Mouse (Mus musculus) gastrocnemius, postnatal 36 days (tissue): ENCODE measurements around the gene Commd1. TPM values are rescaled to one million over a fixed set of nuclear protein-coding genes. Genes with fewer than 3 reads are reported as not detected.

ENCODE experiments used
- DNase-seq, 2 experiments: peaks; one replicate each; pipeline ENCODE4 v3.0.0; 2022
- intact Hi-C: fragments of 180-260 bp; cut with DNase I; formaldehyde crosslinking; loops from one replicate; pipeline ENCODE4 v1.15.1; 2025
- total RNA-seq, 2 experiments: library from RNA; stranded (reverse); gene quantifications; 2 replicates each; pipeline ENCODE4 v1.2.3; 2021

The Commd1 gene
- total RNA-seq, 2 experiments from 2014 or later: 97.4 to 102 TPM

DNA sequence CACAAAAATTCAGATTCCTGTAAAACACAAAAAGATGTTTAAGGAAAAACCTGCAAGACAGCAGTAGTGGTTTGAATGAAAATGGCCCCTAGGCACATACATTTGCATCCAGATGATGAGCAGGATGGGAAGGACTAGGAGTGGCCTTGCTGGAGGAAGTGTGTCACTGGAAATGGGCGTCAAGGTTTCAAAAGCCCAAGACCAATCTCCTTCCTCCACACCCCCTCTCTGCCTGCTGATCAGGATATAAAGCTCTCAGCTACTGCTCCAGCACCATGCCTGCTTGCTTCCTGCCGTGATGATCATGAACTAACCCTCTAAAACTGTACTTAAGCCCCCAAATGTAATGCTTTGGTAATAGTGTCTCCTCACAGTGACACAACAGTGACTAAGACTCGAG lies 82.1 kb downstream of the Commd1 start:
- intact Hi-C loops: no loop called here
- DNase-seq: no peak

DNA sequence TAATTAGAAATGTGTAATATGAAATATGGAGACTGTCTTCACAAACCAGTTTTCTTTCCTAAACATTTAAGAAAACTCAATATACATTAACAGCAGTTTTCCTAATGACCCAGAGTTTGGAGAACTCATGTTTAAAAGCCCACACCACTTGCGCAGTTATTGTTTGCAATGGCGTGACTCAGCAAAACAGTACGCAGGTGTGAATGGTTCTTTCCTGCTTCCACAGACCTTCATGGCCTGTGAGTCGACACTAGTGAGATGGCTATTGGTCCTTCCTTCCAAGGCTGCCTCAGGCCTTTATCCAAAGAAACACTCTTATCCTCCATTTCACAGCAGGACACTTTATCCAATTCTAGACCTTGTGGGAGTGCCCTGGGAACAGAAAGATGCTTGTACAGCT lies 84.5 kb downstream of the Commd1 start:
- intact Hi-C loops: no loop called here
- DNase-seq: no peak

DNA sequence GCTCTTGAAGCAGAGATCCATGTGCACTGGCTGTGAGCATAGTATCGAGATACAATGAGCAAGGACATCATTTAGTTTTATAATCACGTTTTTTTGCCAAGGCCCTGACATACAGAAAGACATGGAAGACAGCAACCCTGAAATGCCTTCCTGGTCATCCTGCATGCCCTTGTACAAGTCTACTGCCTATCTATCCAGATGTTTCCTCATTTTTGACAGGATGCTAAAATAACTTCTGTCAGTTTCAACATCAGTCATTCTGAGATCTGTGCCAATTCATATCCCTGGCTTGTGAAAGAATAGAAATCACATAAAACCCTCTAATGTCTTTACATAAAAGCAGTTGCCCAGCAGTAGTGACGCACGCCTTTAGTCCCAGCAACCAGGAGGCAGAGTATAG lies 85.1 kb downstream of the Commd1 start:
- intact Hi-C loops: no loop called here
- no peak for DNase-seq

GRCm38 (mm10) chr11:22893075-22893474 lies 89.1 kb downstream of the Commd1 start:
- no peak for DNase-seq
- intact Hi-C loops: no loop called here

- intact Hi-C loops: no loop called here
These were observed 89.7 kb downstream of the Commd1 start for GRCm38 (mm10) chr11:22892466-22892865.

GRCm38 (mm10) chr11:22891876-22892275 lies 90.3 kb downstream of the Commd1 start:
- intact Hi-C loops: no loop called here
- no peak for DNase-seq

More at GRCm38 (mm10) chr11:22892466-22892865, 89.7 kb downstream of the Commd1 start:
- DNase-seq: no peak

GRCm38 (mm10) chr11:22891242-22891641 lies 90.9 kb downstream of the Commd1 start:
- intact Hi-C loops: no loop called here
- no peak for DNase-seq

- no peak for DNase-seq
- intact Hi-C loops: no loop called here
These were observed 93.0 kb downstream of the Commd1 start for GRCm38 (mm10) chr11:22889224-22889623.

GRCm38 (mm10) chr11:22886991-22887390 lies 95.2 kb downstream of the Commd1 start:
- intact Hi-C loops: no loop called here
- no peak for DNase-seq

- no peak for DNase-seq
- intact Hi-C loops: no loop called here
These were observed 96.8 kb downstream of the Commd1 start for GRCm38 (mm10) chr11:22885350-22885749.

- DNase-seq: no peak
- intact Hi-C loops: no loop called here
These were observed 98.5 kb downstream of the Commd1 start for GRCm38 (mm10) chr11:22883676-22884075.

DNA sequence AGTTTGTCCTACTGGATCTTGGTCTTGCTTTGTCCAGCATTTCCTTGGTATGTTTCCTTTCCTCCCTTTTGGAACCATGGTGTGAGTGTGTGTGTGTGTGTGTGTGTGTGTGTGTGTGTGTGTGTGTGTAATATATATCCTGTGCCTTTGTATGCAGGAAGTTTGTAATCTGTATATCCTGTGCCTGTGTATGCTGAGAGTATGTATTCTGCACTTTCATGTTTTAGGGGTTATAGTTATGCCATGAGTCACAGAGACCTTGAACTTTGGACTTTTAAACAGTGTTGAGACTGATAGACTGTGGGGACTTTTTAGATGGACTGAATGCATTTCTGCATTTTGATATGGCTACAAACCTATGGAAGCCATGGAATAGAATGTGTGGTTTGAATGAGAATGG lies 99.3 kb downstream of the Commd1 start:
- intact Hi-C loops: no loop called here
- DNase-seq: no peak

DNA sequence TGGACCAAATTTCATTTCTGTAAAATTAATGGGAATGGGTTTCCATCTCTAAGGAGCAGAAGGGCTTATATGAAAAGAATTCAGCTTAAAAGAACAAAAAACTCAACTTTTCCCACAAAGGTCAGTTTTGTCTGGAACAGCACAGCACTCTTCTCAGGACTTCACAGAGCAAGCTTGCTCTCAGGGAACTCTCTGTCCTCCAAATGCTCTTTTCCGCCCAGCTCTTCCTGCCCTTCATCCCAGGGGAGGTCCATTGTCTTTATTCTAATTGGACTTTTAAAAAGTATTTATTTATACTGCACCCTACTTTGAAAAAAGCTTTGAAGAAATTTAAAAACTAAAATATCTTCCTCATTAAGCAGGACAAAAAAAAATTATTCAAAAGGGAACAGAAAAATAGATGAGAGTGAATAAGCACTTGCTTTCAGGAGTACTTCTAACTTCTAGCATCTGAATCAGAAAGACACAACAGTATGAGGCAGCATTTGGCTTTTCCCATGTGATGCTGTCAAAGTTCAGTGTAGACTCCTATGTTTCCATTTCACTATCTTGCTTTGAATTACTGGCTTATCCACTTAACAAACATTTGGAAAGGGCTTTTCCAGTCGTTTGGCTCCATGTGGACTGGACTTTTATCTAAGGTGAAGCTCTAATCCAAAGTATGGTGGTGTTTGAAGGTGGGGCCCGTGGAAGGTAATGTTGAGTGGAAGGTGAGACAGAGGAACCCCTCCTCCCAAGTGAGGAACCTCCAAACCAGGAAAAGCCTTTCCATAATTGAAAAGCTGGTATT lies 101.6 kb downstream of the Commd1 start:
- no peak for DNase-seq
- intact Hi-C loops: no loop called here

DNA sequence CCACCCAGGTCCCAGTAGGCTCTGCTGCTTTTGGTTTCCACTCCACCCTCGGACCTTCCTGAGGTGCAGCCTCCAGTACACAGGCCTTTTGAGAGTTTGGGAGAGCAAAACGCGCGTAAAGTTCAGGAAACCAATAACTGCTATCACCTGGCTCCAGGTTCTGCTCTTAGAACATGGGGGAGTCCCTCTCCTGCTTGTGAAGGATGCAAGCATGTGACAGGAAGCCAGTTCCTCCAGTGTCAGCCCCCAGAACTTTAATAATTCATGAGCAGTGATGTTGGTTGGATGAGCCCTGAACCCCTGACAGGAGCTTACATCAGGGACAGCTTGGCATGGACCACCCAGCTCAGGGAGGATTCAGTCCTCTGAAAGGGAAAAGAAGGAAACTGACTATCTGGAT lies 102.5 kb downstream of the Commd1 start:
- intact Hi-C loops: no loop called here
- DNase-seq: no peak

DNA sequence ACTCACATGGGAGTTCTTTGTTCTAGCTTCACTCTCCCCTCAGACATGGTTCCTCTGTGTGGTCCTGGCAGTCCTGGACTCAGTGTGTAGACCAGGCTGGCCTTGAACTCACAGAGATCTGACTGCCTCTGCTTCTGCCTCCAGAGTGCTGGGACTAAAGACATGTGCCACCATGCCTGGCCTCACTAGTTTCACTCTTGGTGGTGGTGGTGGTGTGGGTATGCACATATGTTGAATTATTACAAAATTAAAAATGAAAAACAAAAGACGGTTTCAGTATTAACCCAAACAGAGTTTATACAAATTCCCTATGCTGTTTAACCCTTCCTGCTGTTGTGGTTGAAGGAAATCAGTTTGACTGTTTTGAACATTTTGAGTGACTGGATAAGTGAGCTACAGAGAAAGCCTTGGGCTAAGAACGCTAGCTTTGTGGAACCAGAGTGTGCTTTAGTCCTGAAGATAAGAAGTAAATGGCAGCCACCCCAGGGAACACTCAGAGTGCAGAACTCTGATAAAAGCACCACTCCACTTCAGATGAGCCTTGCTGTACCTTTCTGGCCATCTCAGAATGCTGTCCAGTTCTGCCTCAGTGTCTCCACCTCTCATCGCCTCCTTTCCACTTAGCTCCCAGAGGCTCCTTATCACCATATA lies 105.4 kb downstream of the Commd1 start:
- intact Hi-C loops: no loop called here
- DNase-seq: no peak

- intact Hi-C loops: no loop called here
- no peak for DNase-seq
These were observed 106.9 kb downstream of the Commd1 start for GRCm38 (mm10) chr11:22875279-22875678.

DNA sequence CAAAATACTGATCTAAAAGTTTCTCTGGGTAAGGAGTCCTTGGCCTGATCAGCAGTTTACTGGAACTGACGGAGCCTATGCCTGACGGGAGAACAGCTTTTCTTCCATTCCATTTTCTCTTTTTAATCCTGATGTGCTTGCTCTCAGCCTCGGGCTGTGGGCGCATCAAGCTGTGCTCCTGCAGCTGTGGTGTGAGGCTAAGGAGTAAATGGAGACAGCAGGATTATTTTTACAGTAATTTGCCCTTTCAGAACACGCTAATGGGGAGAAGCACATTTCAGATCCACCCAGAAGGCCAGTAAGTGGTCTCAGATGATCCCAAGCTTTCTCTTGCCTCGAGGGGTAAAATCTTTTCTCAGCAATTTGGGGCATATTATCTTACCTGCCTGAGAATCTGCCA lies 107.4 kb downstream of the Commd1 start:
- DNase-seq: no peak
- intact Hi-C loops: no loop called here

GRCm38 (mm10) chr11:22873383-22873782 lies 108.8 kb downstream of the Commd1 start:
- intact Hi-C loops: no loop called here
- no peak for DNase-seq

DNA sequence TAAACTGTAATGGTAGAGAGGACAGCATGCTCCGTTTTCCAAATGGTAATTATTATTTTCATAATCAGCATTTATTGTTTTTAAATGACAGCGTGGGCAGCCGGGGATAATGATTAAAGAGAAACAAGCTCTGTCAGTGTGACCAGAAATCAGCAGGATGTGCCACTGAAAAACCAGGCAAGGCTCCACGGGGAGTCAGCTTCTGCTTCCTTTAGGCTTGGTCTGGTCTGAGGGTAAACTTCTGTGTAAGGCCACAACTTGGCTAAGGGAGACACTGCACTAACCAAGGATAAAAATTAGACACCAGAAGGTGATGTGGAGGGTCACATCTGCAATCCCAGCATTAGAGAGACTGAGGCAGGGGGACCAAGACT lies 109.9 kb downstream of the Commd1 start:
- intact Hi-C loops: no loop called here
- no peak for DNase-seq

- no peak for DNase-seq
- intact Hi-C loops: no loop called here
These were observed 110.4 kb downstream of the Commd1 start for GRCm38 (mm10) chr11:22871628-22872306.

DNA sequence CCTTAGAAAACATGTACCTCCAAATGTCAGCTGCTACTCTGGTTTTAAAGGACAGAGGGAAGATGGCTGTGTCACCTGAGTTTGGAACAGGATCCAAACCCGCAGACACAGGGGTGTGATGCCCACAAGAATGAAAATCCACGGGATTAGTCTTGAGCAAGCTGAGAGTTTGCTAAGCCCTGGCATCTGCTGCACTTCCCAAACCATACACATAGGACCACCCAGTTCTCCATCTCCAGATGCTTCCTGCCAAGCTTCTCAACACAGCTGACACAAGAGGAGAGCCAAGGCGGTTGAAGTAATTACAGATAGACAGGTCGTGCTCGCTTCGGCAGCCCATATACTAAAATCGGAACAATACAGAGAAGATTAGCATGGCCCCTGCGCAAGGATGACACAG lies 113.6 kb downstream of the Commd1 start:
- intact Hi-C loops: no loop called here
- no peak for DNase-seq

GRCm38 (mm10) chr11:22867691-22868090 lies 114.5 kb downstream of the Commd1 start:
- intact Hi-C loops: no loop called here
- no peak for DNase-seq
